Mouse (Mus musculus): ENCODE measurements around the gene Sin3a. TPM values are rescaled to one million over a fixed set of nuclear protein-coding genes. Genes with fewer than 3 reads are reported as not detected.

Sin3a gene
- 20.7 and 21.2 TPM in 2 replicates for polyA plus RNA-seq (2015; fragmentation: Nextera tagmentation; extraction: Ambion mirVana)

- under 1% methylated on average over 34 of the region's 34 CpGs for WGBS
- peaks cover 30% of the 10 kb centered on the region for H3K4me1 ChIP-seq
- no peak for ATAC-seq (ENCODE audit: low FRiP score)
- H3K9me3 ChIP-seq (replicated peaks) = no peaks in the 10 kb centered on the region
- peak within 1 kb of the TSS; percentile 99 for H3K27ac ChIP-seq (replicated peaks)
- H3K9ac ChIP-seq (replicated peaks) = peak within 1 kb of the TSS; percentile 70
- H3K36me3 ChIP-seq = no peaks in the 10 kb centered on the region
- H3K27me3 ChIP-seq (replicated peaks) = no peaks in the 10 kb centered on the region
- peak within 1 kb of the TSS; percentile 97 for H3K4me3 ChIP-seq (replicated peaks)
- H3K4me2 ChIP-seq = peak within 1 kb of the TSS; percentile 94
Observed at GRCm38 (mm10) chr9:57071801-57072351, at the start of gene Sin3a. Gene Sin3a (plus strand): TSS chr9:57072040.

- no peak overlapping the region for H3K27ac ChIP-seq (replicated peaks)
- no peaks in the 10 kb centered on the region for H3K4me1 ChIP-seq
- no peak for ATAC-seq (ENCODE audit: low FRiP score)
- no peaks in the 10 kb centered on the region for H3K27me3 ChIP-seq (replicated peaks)
- H3K4me2 ChIP-seq = no peak overlapping the region
- WGBS = 97% methylated on average over 1 of the region's 1 CpGs
- H3K36me3 ChIP-seq = peaks cover 63% of the 10 kb centered on the region
- no peak overlapping the region for H3K9ac ChIP-seq (replicated peaks)
- no peaks in the 10 kb centered on the region for H3K9me3 ChIP-seq (replicated peaks)
- H3K4me3 ChIP-seq (replicated peaks) = no peak overlapping the region
Observed at GRCm38 (mm10) chr9:57031756-57032155, 40.1 kb upstream of the Sin3a start.

GRCm38 (mm10) chr9:57056237-57056636 is 15.6 kb upstream of the Sin3a start:
- WGBS = 83% methylated on average over 1 of the region's 1 CpGs

GRCm38 (mm10) chr9:57064164-57064563 is 7.7 kb upstream of the Sin3a start:
- H3K9me3 ChIP-seq (replicated peaks) = no peaks in the 10 kb centered on the region
- H3K27ac ChIP-seq (replicated peaks) = no peak overlapping the region
- H3K4me2 ChIP-seq = no peak overlapping the region
- ATAC-seq (ENCODE audit: low FRiP score) = no peak
- no peak overlapping the region for H3K9ac ChIP-seq (replicated peaks)
- WGBS = 96% methylated on average over 2 of the region's 2 CpGs
- H3K36me3 ChIP-seq = peaks cover 32% of the 10 kb centered on the region
- no peaks in the 10 kb centered on the region for H3K27me3 ChIP-seq (replicated peaks)
- no peaks in the 10 kb centered on the region for H3K4me1 ChIP-seq
- no peak overlapping the region for H3K4me3 ChIP-seq (replicated peaks)

More at GRCm38 (mm10) chr9:57056237-57056636, 15.6 kb upstream of the Sin3a start:
- Histone ChIP-seq H3K27me3 (replicated peaks) (no peaks in the 10 kb centered on the region), H3K9me3 (replicated peaks) (no peaks in the 10 kb centered on the region), H3K36me3 (peaks cover 48% of the 10 kb centered on the region), H3K4me2 (no peak overlapping the region), H3K9ac (replicated peaks) (no peak overlapping the region), H3K4me1 (no peaks in the 10 kb centered on the region), H3K27ac (replicated peaks) (no peak overlapping the region), H3K4me3 (replicated peaks) (no peak overlapping the region)
- ATAC-seq (ENCODE audit: low FRiP score) = no peak

GRCm38 (mm10) chr9:57068266-57068665 is 3.6 kb upstream of the Sin3a start:
- Histone ChIP-seq H3K9ac (replicated peaks) (no peak overlapping the region), H3K9me3 (replicated peaks) (no peaks in the 10 kb centered on the region), H3K27ac (replicated peaks) (no peak overlapping the region), H3K4me3 (replicated peaks) (no peak overlapping the region), H3K4me1 (peaks cover 13% of the 10 kb centered on the region), H3K4me2 (no peak overlapping the region), H3K36me3 (peaks cover 3% of the 10 kb centered on the region; the same call in 1 of the 2 replicates), H3K27me3 (replicated peaks) (no peaks in the 10 kb centered on the region)
- 76% methylated on average over 3 of the region's 3 CpGs for WGBS
- ATAC-seq (ENCODE audit: low FRiP score) = no peak

GRCm38 (mm10) chr9:57070262-57070661 is 1.6 kb upstream of the Sin3a start:
- Histone ChIP-seq H3K27ac (replicated peaks) (no peak overlapping the region), H3K4me3 (replicated peaks) (no peak overlapping the region), H3K27me3 (replicated peaks) (no peaks in the 10 kb centered on the region), H3K9me3 (replicated peaks) (no peaks in the 10 kb centered on the region), H3K9ac (replicated peaks) (no peak overlapping the region), H3K36me3 (no peaks in the 10 kb centered on the region), H3K4me1 (peaks cover 29% of the 10 kb centered on the region), H3K4me2 (0 out of 2 replicates have a peak overlapping the region, but pooled peaks have one; percentile 94)
- no peak for ATAC-seq (ENCODE audit: low FRiP score)
- WGBS = 61% methylated on average over 1 of the region's 1 CpGs

GRCm38 (mm10) chr9:57070800-57071545 is 867 bp upstream of the Sin3a start:
- Histone ChIP-seq H3K9me3 (replicated peaks) (no peaks in the 10 kb centered on the region), H3K4me1 (peaks cover 30% of the 10 kb centered on the region), H3K36me3 (no peaks in the 10 kb centered on the region), H3K4me2 (peak overlapping the region; percentile 94), H3K27ac (replicated peaks) (peak overlapping the region; percentile 56; the same call in 1 of the 2 replicates), H3K27me3 (replicated peaks) (no peaks in the 10 kb centered on the region), H3K9ac (replicated peaks) (peak overlapping the region; percentile 45), H3K4me3 (replicated peaks) (peak overlapping the region; percentile 97)
- no peak for ATAC-seq (ENCODE audit: low FRiP score)
- WGBS = 27% methylated on average over 5 of the region's 5 CpGs

- Histone ChIP-seq H3K4me3 (replicated peaks) (peak overlapping the region; percentile 97), H3K9ac (replicated peaks) (peak overlapping the region; percentile 70), H3K36me3 (no peaks in the 10 kb centered on the region), H3K27me3 (replicated peaks) (no peaks in the 10 kb centered on the region), H3K9me3 (replicated peaks) (no peaks in the 10 kb centered on the region), H3K4me2 (peak overlapping the region; percentile 94), H3K27ac (replicated peaks) (peak overlapping the region; percentile 99), H3K4me1 (peaks cover 35% of the 10 kb centered on the region)
- WGBS = under 1% methylated on average over 40 of the region's 40 CpGs
- ATAC-seq (ENCODE audit: low FRiP score) = no peak
Observed at GRCm38 (mm10) chr9:57072526-57072988, 717 bp downstream of the Sin3a start.

- no peaks in the 10 kb centered on the region for H3K36me3 ChIP-seq
- under 1% methylated on average over 54 of the region's 54 CpGs for WGBS
Observed at GRCm38 (mm10) chr9:57072989-57073789, 1.3 kb downstream of the Sin3a start.

GRCm38 (mm10) chr9:57073790-57074094 is 1.9 kb downstream of the Sin3a start:
- peaks cover 42% of the 10 kb centered on the region for H3K4me1 ChIP-seq
- no peaks in the 10 kb centered on the region for H3K9me3 ChIP-seq (replicated peaks)
- peak overlapping the region; percentile 94 for H3K4me2 ChIP-seq
- peak overlapping the region; percentile 99 for H3K27ac ChIP-seq (replicated peaks)
- H3K4me3 ChIP-seq (replicated peaks) = peak overlapping the region; percentile 97
- H3K36me3 ChIP-seq = no peaks in the 10 kb centered on the region
- H3K9ac ChIP-seq (replicated peaks) = peak overlapping the region; percentile 58
- WGBS = 0% methylated on average over 15 of the region's 15 CpGs
- no peaks in the 10 kb centered on the region for H3K27me3 ChIP-seq (replicated peaks)
- ATAC-seq (ENCODE audit: low FRiP score) = no peak

More at GRCm38 (mm10) chr9:57072989-57073789, 1.3 kb downstream of the Sin3a start:
- H3K9ac ChIP-seq (replicated peaks) = peak overlapping the region; percentile 70
- H3K27me3 ChIP-seq (replicated peaks) = no peaks in the 10 kb centered on the region
- ATAC-seq (ENCODE audit: low FRiP score) = peak; percentile 68
- H3K9me3 ChIP-seq (replicated peaks) = no peaks in the 10 kb centered on the region
- H3K4me1 ChIP-seq = peaks cover 41% of the 10 kb centered on the region
- H3K4me2 ChIP-seq = peak overlapping the region; percentile 94
- H3K27ac ChIP-seq (replicated peaks) = peak overlapping the region; percentile 99
- H3K4me3 ChIP-seq (replicated peaks) = peak overlapping the region; percentile 97

- peaks cover 42% of the 10 kb centered on the region for H3K4me1 ChIP-seq
- H3K27ac ChIP-seq (replicated peaks) = peak overlapping the region; percentile 99
- 5% methylated on average over 21 of the region's 21 CpGs for WGBS
- H3K9me3 ChIP-seq (replicated peaks) = no peaks in the 10 kb centered on the region
- H3K4me2 ChIP-seq = peak overlapping the region; percentile 94
- no peaks in the 10 kb centered on the region for H3K27me3 ChIP-seq (replicated peaks)
- peak overlapping the region; percentile 58 for H3K9ac ChIP-seq (replicated peaks)
- peak overlapping the region; percentile 97 for H3K4me3 ChIP-seq (replicated peaks)
- H3K36me3 ChIP-seq = no peaks in the 10 kb centered on the region
- no peak for ATAC-seq (ENCODE audit: low FRiP score)
Observed at GRCm38 (mm10) chr9:57074171-57074821, 2.5 kb downstream of the Sin3a start.

All from neural tube, embryonic 15.5 days (tissue).